Mouse (Mus musculus) mouse embryonic stem cell (cell line): Measurements from ENCODE around the gene Sntb2.

ENCODE experiments used
- in situ Hi-C, 2 experiments: fragments of 300-500 bp; cut with MboI; formaldehyde crosslinking; loops; 1 replicate in 1 of 2; 3 replicates in 1 of 2; pipeline ENCODE4 v1.14.3; 2019 to 2020; ENCODE audit warnings: low sequenced_read_pairs in 2 of 2, low pct_unique_long_range_greater_than_20kb in 1 of 2, mixed read lengths in 1 of 2; ENCODE audit not compliant: unreplicated experiment in 1 of 2

The Sntb2 gene

DNA sequence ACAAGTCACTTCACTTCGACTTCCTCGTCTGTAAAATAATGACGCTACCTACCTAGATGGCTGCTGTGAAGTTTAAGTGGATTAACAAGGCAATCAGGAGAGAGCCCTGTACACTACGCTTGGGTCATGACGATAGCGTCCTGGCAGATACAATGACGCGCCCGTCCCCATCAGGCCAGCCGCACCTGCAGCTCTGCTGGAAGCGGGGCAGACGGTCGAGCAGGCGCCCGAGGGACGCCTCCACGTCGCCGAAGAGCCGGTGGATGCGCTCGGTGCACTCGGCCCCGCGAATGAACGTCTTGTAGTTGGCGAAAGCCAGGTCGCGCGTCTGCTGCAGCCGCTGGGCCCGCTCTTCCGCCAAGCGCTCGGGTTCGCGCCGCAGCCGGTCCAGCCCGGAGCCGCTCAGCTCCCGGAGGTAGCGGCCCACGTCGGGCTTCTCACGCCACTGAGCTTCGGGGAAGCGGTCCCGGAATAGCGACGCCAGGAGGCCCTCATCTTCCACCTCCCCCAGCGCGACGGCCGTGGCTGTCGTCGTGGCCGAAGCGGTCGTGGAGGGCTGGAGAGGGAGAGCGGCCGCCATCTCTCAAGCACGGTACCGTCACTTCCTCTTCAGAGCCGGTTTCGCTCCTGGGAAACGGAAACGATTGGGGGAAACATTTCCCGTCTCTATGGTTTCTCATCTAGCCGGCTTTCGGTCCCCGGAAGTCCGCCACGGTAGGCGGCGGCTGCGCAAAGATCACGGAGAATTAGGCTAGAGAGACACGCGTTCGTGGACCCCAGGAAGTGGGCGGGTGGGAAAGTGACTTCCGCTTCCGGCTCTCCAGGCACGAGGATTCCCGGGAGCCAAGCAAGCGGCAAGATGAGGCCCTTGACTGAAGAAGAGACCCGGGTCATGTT is 120.8 kb downstream of the Sntb2 start, which contains the start of the genes Cog8 and Nip7:
TSS of gene Cog8 (minus strand) at position 614 of the 897 bp plus-strand sequence.
TSS of gene Nip7 (plus strand) at position 802 of the 897 bp plus-strand sequence.
- in situ Hi-C loops, result no loop called here

DNA sequence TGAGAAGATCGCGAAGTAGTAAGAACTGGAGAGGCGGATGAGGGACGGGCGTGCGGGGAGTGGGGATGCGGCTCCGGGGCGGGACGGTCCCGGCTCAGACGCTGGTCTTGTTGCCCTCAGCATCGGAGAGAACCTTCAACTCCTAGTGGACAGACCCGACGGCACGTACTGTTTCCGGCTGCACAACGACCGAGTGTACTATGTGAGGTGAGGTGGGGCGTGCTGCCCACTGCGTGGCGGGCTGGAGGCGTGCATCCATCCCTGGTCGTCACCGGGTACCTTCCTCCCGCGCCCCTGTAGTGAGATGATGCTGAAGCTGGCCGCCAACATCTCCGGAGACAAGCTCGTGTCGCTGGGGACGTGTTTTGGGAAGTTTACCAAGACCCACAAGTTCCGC is 121.4 kb downstream of the Sntb2 start:
- in situ Hi-C loops, result no loop called here

DNA sequence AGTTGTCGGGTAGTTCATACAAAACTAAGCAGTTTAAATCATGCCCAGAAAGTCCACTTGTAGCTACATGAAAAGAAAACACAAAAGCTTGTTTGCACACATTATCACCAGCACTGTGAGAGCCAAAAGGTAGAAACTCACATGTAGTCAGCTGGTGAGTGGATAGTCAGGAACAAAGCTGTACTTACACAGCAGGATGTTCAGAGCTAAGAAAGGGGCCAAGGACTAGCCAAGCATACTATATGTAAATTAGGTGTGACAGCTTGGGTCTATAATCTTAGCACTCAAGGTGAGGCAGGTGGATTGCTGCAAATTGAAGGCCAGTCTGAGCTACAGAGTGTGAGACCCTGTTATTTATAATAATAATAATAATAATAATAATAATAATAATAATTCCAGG is 127.1 kb downstream of the Sntb2 start:
- in situ Hi-C loops, result no loop called here

DNA sequence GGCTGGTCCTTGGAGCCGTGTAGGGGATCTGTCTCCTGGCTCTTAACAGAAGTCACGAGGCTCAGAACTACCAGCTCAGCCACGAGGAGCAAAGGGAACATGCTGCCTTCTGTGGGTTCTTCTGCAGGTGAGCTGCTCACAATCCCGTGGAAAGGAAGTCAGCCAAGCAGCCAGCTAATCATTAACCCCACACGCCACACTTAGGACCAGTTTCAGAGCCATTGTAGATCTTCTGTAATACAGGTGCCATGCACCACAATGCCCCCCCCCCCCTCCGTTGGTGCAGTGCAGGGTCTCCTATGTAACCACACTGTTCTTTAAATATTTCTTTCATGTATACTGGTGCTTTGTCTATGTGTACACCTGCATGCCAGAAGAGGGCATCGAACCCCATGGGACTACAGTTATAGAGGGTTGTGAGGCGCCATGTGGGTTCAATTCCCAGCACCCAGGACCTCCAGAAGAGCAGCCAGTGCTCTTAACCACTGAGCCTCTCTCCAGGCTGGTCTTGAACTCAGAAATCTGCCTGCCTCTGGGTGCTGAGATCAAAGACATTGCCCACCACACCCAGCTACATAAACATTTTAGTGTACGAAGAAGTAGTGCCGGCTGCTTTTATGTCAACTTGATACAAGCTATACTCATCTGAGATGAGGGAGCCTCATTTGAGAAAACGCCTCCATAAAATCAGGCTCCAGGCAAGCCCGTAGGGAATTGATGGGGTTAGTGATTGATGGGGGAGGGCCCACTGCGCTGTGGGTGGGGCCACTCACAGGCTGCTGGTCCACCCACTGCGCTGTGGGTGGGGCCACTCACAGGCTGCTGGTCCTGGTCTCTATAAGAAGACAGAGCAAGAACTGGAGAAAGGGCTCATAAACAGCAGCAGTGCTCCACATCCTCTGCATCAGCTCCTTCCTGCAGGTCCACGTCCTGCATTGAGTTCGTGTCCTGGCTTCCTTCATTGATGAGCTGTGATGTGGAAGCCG is 130.3 kb downstream of the Sntb2 start, which contains the start of gene Tmed6:
TSS of gene Tmed6 (minus strand) at position 134 of the 986 bp plus-strand sequence.
- in situ Hi-C loops, result no loop called here
